Mouse (Mus musculus) right cerebral cortex, postnatal 25 days (tissue): Measurements from ENCODE around the gene Ehd2.
A peak's percentile ranks its signal among the peaks of the same experiment; 100 is the strongest.

Source experiments
- DNase-seq: peaks from one replicate; pipeline ENCODE4 v3.0.0; 2022

Gene Ehd2

GRCm38 (mm10) chr7:15967312-15967711 is at the start of gene Ehd2:
TSS of gene Ehd2 (minus strand) at chr7:15967567.
- DNase-seq, result peak; percentile 51

DNA sequence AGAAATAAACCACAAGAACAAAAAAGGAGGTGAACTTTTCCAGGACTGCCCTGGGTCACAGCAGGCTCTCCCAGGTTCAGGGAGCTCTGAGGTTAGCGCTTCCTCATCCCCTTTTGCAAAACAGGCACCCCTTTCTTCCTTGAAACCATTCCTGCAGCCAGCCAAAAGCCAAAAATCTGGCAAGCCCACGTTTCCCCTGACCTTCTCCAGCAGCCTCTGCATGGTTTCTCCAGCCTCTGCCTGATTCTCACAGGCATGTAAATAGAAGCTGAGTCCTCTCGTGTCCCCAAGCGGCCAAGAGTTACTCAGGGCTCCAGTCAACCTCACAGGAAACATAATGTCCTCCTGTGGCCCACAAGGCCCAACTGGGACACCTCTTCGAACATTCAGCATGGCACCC is 48.0 kb upstream of the Ehd2 start:
- DNase-seq, result no peak

GRCm38 (mm10) chr7:16014521-16015175 is 47.3 kb upstream of the Ehd2 start:
- DNase-seq, result no peak

GRCm38 (mm10) chr7:16013722-16014275 is 46.4 kb upstream of the Ehd2 start:
- no peak for DNase-seq

- DNase-seq, result no peak
Observed at GRCm38 (mm10) chr7:16012576-16013263, 45.4 kb upstream of the Ehd2 start.

- no peak for DNase-seq
Observed at GRCm38 (mm10) chr7:16011418-16012085, 44.2 kb upstream of the Ehd2 start.

DNA sequence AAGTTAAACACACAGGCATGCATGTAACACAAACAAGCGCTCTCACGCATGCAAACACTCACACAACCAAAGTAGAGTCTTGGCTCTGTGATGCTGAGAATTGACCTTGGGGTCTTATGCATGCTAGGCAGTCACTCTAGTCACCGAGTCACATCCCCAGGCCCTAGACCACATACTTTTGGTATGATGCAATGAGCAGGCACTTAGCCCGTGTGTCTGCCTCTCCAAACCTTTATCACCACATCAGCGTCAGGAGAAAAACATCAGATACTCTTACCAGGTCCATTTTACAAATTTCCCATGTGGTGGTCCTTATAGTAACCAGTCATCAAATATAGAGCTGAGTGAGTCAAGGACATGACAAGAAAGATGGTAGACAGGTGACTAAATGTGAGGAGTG is 43.3 kb upstream of the Ehd2 start:
- no peak for DNase-seq

DNA sequence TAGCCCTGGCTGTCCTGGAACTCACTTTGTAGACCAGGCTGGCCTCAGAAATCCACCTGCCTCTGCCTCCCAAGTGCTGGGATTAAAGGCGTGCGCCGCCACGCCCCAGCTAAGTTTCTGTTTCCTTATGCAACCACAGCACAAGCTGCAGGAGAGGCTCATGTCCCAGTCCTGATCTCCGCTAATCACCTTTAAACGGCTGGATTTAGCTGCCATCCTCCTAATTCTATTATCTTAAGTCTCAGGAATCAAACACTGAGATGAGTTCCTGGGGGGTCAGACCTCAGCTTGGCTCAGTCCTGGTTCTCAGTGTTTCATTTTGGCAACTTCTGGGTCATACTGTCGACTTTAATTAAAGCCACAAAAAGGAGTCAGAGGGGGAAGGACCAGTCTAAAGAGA is 42.3 kb upstream of the Ehd2 start:
- DNase-seq, result no peak

DNA sequence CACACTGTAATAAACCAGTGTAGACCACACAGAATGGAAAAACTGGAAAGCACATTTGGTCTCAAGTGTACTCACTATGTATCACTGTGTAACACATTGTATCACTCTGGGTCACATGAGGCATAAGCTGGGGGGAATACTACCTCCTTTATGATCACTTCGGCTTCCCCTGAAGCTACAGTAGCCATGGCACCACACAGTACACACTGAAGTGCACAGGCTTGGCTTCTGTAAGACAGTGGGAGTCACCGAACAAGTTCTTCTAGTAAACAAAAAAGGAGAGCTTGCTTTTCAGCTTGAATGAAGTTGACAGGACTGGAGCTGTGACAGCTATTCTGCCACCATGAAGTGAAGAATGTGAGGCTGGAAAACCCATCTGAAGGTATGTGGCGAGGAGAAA is 37.7 kb upstream of the Ehd2 start:
- no peak for DNase-seq

- DNase-seq, result no peak
Observed at GRCm38 (mm10) chr7:16004177-16004856, 37.0 kb upstream of the Ehd2 start.

DNA sequence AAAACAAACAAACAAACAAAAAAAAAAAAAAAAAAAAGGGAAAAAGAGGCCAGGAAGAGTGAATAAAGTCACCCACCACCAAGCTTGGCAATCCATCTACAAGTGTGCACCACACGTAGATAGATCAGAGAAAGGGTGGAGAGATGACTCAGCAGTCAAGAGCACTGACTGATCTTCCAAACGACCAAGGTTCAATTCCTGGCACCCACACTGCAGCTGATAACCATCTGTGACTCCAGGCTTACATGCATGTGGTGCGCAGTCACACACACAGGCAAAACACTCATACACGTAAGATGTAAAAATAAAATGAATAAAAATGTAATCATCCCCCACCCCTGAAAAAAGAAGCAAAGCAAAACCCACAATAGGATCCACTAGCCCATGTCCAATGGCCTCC is 35.7 kb upstream of the Ehd2 start:
- DNase-seq, result no peak

DNA sequence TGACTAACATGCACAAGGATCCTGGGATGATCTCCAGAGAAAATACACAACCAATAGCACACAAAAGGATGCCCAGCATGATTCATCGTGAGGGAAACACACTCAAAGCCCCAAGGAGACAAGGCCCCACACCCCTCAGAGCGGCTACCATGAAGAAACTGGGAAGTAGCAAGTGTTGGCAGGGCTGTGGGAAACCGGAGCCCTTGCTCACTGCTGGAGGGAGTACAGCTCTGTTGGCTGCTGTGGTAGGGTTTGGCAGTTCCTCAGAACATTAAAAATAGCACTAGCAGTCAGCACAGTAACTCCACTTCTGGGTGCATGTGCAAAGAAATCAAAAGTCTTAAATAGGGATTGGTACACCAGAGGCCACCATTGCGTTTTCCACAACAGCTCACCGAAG is 34.8 kb upstream of the Ehd2 start:
- peak; percentile 74 for DNase-seq

- DNase-seq, result no peak
Observed at GRCm38 (mm10) chr7:16001691-16002090, 34.3 kb upstream of the Ehd2 start.

DNA sequence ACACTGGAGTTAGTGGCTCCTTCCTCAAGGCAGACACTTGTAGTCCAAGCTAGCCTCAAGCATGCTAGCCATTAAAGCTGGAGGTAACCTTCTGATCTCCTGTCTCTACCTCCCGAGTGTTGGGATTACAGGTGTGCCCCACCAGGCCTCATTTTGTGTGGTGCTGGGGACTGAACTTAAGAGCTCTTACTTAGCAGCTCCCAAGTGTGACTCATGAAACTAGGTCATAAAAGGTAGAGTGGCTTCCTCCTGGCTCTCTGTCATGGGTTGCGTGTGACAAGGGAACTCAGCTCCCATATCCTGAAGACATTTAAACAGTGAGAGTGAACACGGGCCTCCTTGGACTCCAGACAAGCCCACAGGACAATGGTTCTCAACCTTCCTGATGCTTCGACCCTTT is 26.4 kb upstream of the Ehd2 start:
- no peak for DNase-seq

DNA sequence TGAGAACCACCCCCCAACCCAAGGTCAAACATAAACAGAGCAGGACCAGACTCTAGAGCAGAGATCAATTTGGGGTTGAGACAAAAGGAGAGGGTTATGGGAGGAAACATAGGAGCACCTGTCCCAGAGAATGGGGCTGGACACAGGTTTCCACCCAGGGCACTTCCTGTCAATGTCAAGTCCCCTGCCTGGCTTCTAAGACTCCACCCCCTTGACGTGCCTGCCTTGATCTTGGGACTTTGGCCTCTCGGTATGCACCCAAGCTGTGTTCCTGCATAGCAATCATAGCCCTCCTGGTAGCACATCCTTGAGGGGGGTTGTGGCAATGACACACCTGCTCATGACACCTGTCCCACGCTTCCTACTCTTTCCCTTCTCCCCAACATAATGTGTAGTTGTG is 25.8 kb upstream of the Ehd2 start:
- no peak for DNase-seq

GRCm38 (mm10) chr7:15991764-15992163 is 24.4 kb upstream of the Ehd2 start:
- DNase-seq, result no peak

DNA sequence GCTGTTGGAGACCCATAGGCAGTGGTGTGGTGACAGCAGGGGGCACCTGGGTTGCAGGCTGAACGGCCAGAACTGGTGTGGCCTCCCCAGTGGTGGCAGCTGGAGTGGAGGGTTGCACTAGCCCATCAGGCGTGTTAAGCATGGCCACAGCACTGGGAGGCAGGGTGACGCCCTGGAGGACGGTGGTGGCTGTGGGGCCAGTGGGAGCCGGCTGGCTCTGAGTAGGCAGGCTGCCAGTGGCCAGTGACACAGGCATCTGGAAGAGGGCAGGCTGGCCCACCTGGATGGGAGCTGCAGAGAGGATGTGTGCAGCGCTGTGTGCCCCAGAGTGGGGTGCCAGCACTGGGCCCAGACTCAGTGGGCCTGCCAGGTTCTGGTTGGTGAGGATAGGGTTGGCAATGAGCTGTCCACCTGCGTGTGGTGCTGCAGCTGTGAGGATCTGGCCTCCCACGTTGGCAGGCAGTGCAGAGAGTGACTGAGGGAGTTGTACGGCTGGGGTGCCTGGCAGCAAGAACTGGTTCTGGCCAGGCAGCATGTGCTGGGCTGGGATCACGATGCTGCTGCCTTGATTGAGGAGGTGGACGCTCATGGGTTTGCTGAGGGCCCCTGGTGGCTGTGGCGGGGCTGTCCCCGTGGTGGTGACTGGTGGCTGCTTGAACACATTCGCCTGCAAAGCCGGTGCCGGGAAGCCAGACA is 20.4 kb upstream of the Ehd2 start:
- DNase-seq, result peak; percentile 44

DNA sequence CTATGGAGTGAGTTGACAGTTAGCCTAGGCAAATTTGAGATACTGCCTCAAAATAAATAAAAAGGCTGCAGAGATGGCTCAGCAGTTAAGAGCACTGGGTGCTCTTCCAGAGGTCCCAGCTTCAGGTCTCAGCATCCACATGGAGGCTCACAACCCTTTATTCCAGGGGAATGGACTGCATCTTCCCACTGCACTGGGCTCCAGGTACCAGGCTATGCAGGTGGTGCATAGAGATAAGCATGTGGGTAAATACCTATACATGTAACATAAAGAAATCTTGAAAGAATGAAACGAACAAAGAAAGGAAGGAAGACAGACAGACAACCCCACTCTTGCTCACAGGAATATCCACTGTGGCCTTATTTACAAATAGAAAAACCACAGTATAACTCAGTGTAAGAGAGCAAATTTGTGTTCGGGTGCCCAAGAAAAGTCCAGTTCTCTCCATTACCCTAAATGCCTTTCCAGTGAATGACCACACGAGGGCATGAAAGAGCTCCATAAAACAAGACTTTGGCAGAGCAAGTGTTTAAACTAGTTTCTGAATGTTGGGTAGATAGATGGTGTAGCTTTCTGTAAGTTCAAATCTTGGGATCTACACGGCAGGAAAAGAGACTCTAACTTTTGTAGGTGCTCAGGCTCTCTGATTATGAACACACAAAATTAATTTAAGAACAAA is 15.5 kb upstream of the Ehd2 start:
- no peak for DNase-seq

- no peak for DNase-seq
Observed at GRCm38 (mm10) chr7:15981538-15981937, 14.2 kb upstream of the Ehd2 start.

GRCm38 (mm10) chr7:15980246-15980645 is 12.9 kb upstream of the Ehd2 start:
- DNase-seq, result peak; percentile 29

DNA sequence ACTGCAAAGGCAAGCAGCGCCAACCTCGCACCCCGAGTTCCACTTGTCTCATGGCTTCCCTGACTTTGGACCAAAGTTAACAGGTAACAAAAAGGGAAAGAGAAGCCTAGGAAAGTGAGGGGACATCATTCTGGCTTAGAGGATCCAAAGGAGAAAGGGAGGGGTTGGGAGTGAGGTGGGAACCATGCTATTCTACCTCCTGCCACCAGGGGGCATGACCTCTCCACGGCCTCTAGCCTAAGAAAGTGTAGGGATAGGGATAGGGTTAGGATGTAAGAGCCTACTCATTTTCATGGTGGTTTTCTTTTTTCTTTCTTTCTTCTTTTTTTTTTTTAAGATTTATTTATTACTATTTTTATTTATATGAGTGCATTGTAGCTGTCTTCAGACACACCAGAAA is 8.5 kb upstream of the Ehd2 start:
- DNase-seq, result no peak

DNA sequence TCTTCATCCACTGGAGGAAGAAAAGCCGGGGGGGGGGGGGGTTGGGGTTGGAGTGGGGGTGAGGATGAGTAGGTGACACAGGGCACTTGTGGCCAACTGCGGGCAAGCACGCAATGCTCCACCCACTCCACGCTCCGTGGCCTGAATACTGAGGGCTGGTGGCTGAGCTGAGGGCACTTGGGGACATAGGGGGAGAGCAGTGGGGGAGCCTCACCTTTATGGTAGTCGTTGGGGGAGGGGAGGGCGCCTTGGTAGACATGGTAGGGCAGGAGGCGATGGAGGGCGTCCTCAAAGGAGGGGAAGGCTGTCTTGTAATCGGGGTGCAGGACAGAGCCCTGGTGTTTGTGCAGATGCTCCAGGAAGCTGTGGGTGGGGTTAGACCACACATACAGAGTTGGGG is 8.1 kb upstream of the Ehd2 start:
- no peak for DNase-seq
